Mouse (Mus musculus) gastrocnemius, postnatal 10 days (tissue): ENCODE results near the gene Pik3cg. TPM values are rescaled to one million over a fixed set of nuclear protein-coding genes. Genes with fewer than 3 reads are reported as not detected.

Experiments used
- DNase-seq: peaks from one replicate; pipeline ENCODE4 v3.0.0; 2021; ENCODE audit warnings: mixed read lengths
- total RNA-seq, 2 experiments: library from RNA; stranded (reverse); gene quantifications; 2 replicates each; pipeline ENCODE4 v1.2.3; 2021

Gene Pik3cg
- total RNA-seq, 2 experiments from 2014 or later: 2.0 to 3.6 TPM

- DNase-seq: no peak
Observed at GRCm38 (mm10) chr12:32143151-32143550, 65.3 kb downstream of the Pik3cg start.

GRCm38 (mm10) chr12:32141766-32142165 is 66.7 kb downstream of the Pik3cg start:
- DNase-seq: no peak

- no peak for DNase-seq
Observed at GRCm38 (mm10) chr12:32138831-32139230, 69.6 kb downstream of the Pik3cg start.

DNA sequence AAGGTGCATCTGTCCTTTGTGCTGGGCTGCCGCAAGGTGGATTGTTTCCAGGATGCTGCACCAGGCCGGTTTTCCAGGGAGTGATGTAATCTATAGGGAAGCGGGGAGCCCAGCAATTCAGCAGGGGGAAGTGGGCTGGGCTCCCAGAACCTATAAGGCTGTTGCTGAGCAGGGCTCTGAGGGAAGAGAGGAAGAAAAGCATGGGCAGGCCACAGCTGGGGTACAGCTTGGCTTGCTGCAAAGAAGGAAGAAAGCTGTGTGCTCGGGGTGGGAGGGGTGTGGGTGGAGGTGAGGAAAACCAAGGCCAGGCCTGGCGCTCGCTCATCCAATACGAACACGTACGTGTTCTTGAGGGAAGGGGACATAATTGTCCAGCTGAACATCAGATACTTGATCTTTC is 70.1 kb downstream of the Pik3cg start:
- no peak for DNase-seq

DNA sequence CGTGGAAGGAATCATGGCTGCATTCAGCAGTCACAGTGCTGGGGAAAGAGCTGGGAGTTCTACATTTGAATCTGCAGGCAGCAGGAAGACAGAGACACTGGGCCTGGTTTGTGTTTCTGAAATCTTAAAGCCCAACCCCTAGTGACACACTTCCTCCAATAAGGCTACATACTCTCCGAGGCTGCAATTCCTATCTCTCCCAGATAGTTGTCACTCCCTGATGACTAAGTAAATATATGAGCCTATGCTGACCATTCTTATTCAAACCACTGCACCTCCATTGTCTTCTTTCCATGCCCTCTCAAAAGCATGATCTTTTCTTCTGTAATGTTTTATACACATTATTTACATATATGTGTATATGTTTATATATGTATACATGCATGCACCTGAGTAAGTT is 70.9 kb downstream of the Pik3cg start:
- no peak for DNase-seq

DNA sequence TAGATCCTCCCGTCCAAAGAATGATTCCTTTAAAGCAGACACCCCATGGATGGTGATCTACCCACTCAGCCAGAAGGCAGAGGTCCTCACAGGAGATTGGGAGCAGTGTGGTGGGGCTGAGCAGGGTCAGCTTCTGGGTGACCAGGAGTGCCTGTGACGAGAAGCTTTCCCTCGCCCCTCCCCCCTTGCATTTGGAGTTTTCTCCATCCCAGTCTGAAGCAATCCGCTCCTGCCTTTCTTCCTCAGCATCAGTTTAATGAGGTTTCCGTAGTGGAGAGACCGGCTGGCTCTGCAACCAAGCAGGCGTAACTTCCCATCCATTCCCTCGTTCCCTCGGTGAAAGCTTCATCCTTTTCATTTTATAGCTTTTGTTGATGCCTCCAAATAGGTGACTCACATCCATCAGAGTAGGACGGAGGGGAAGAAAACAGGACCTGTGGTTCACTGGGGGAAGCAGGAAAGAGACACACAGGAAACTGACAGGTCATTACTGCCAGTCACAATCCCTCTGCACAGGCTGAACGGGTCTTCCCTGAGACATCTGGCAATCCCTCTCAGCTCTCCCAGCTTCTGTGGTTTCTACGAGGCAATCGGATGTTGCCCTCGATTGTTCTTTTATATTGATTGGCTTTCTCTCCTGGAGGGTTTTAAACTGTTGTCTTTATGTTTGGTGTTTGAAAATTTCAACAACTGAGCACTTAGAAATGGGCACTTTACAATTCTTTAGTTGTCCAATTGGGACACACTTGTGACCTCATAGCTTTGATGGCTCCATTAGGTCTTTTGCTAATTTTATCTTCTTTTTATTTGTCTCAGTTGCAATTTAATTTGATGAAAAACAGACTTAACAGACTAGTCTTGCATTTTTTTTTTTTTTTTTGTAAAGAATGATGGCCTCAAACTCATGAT is 80.6 kb downstream of the Pik3cg start:
- DNase-seq: no peak

DNA sequence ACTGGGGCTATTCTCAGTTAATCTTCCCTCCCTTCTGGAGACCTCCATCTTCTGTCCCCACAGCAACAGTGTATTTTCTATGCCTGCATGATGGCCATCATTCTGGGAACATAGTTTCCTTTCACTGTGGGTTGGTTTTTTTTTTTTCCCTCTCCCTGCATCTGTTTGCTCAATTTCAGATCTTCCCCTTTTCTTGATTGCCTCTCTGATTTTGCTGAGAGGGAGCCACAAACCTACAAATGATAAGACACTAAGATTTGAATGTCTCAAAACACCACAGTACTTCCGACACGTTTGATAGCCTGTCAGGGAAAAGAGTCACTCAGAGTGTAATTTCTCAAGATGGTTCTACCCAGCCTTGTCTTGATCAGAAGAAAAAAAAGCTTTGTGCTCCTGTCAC is 81.3 kb downstream of the Pik3cg start:
- no peak for DNase-seq

GRCm38 (mm10) chr12:32124456-32124855 is 84.0 kb downstream of the Pik3cg start:
- DNase-seq: no peak

DNA sequence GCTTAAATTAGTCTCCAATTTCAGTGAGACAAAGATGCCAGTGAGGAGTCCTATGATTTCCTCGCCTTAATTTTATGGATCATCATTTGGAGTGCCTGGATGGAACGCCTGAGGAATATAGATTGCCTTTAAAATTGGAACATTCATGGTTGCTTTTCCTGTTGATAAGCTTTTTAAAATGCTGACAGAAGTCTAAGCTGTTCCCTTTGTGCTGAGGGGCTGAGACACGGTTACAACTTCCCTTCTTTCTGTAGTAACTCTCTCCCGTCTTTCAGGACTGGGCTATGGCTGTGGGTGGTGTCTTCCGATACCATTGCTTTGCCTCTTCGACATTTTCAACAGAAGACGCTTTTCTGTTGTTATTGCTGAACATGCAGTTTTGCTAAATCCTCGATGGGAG is 84.4 kb downstream of the Pik3cg start:
- no peak for DNase-seq

GRCm38 (mm10) chr12:32123559-32123958 is 84.9 kb downstream of the Pik3cg start:
- no peak for DNase-seq

Other genes starting within 250 kb of the Pik3cg start
- gene Prkar2b, start 147.4 kb downstream of the Pik3cg start, total RNA-seq: 1 to 10 TPM; 6.8 to 7.8 TPM
- gene Ccdc71l, start 170.0 kb upstream of the Pik3cg start, total RNA-seq: 1 to 10 TPM; 5.0 to 5.1 TPM